Comparison of ENCODE assay signal across 17 mouse cellular contexts in genomic region chr17:28260543-28260909, GRCm38 (mm10).
"Had no signal": no experiment of that assay in that cellular context is flagged by ENCODE, and none has a peak within 500 bp of the region (broad histone marks: within the 10 kb centered on the region; RNA-seq: fewer than 3 reads in every experiment).

No protein-coding gene starts in this region.

- H3K4me2 ChIP-seq: liver, embryonic 15.5 days; lung, embryonic 15.5 days; midbrain, embryonic 11.5 days; midbrain, embryonic 13.5 days; midbrain, embryonic 15.5 days; neural tube, embryonic 13.5 days; neural tube, embryonic 15.5 days had no signal

- H3K9me3 ChIP-seq: liver, embryonic 15.5 days; lung, embryonic 15.5 days; midbrain, embryonic 13.5 days; midbrain, embryonic 15.5 days; neural tube, embryonic 13.5 days; neural tube, embryonic 15.5 days had no signal

- H3K9ac ChIP-seq: liver, embryonic 15.5 days; liver, postnatal 0 days; lung, embryonic 15.5 days; midbrain, embryonic 13.5 days; midbrain, embryonic 15.5 days; neural tube, embryonic 13.5 days; neural tube, embryonic 15.5 days had no signal

- H3K27me3 ChIP-seq: liver, embryonic 15.5 days; lung, embryonic 15.5 days; midbrain, embryonic 13.5 days; midbrain, embryonic 15.5 days; neural tube, embryonic 13.5 days; neural tube, embryonic 15.5 days had no signal

- H3K4me3 ChIP-seq: liver, embryonic 15.5 days; lung, embryonic 15.5 days; midbrain, embryonic 13.5 days; midbrain, embryonic 15.5 days; neural tube, embryonic 13.5 days; neural tube, embryonic 15.5 days had no signal

- ATAC-seq: lung, postnatal 0 days; midbrain, embryonic 13.5 days; midbrain, embryonic 15.5 days had no signal

- H3K27ac ChIP-seq: liver, embryonic 15.5 days; lung, embryonic 15.5 days; midbrain, embryonic 13.5 days; midbrain, embryonic 15.5 days; neural tube, embryonic 13.5 days; neural tube, embryonic 15.5 days had no signal

- DNase-seq: lung, adult 2 months; lung, postnatal 14 days; lung, postnatal 36 days; retina, postnatal 1 day; right cerebral cortex, adult 18-20 months; right cerebral cortex, postnatal 25 days; right cerebral cortex, postnatal 4 days; thymus, adult 18-20 months had no signal

- H3K36me3 ChIP-seq: liver, embryonic 15.5 days; midbrain, embryonic 13.5 days; midbrain, embryonic 15.5 days; neural tube, embryonic 13.5 days; neural tube, embryonic 15.5 days had no signal
